Mouse (Mus musculus) frontal cortex, postnatal 25 days (tissue): ENCODE results near the gene 1700016H13Rik.

Experiments used
- DNase-seq, 2 experiments: peaks; one replicate each; pipeline ENCODE4 v3.0.0; 2022; ENCODE audit warnings: low spot score in 2 of 2

The 1700016H13Rik gene

GRCm38 (mm10) chr5:103605707-103606106 is 50.1 kb downstream of the 1700016H13Rik start:
- DNase-seq: no peak

GRCm38 (mm10) chr5:103603115-103603893 is 52.5 kb downstream of the 1700016H13Rik start:
- DNase-seq: no peak

- no peak for DNase-seq
Measured at GRCm38 (mm10) chr5:103598881-103599280, 56.9 kb downstream of the 1700016H13Rik start.

- DNase-seq: no peak
Measured at GRCm38 (mm10) chr5:103598264-103598663, 57.5 kb downstream of the 1700016H13Rik start.
